Mouse (Mus musculus) ES-Bruce4 (cell line): ENCODE measurements around the gene Rnf207. TPM values are rescaled to one million over a fixed set of nuclear protein-coding genes. Genes with fewer than 3 reads are reported as not detected.

Experiments
- H3K27ac ChIP-seq: 2 replicates; pipeline ENCODE4 v1.5.1; 2012; ENCODE audit warnings: low read length, inconsistent platforms; ENCODE audit not compliant: insufficient read depth
- H3K27me3 ChIP-seq: 2 replicates; pipeline ENCODE4 v1.6.1; 2012; ENCODE audit warnings: mild to moderate bottlenecking, low read length, inconsistent platforms; ENCODE audit not compliant: control insufficient read depth, poor library complexity, insufficient read depth, severe bottlenecking
- H3K36me3 ChIP-seq: 2 replicates; pipeline ENCODE4 v1.6.1; 2012; ENCODE audit warnings: inconsistent platforms, mild to moderate bottlenecking, low read length, moderate library complexity; ENCODE audit not compliant: control insufficient read depth, poor library complexity, insufficient read depth, severe bottlenecking
- H3K4me1 ChIP-seq: one replicate; pipeline ENCODE4 v1.8.1; 2011; ENCODE audit warnings: low read length; ENCODE audit not compliant: control insufficient read depth, insufficient read depth
- H3K4me3 ChIP-seq: 2 replicates; pipeline ENCODE4 v1.5.1; 2011; ENCODE audit warnings: low read depth, mild to moderate bottlenecking, low read length
- H3K9ac ChIP-seq: 2 replicates; pipeline ENCODE4 v1.6.1; 2012; ENCODE audit warnings: low read depth, mild to moderate bottlenecking, inconsistent platforms; ENCODE audit not compliant: poor library complexity, severe bottlenecking
- H3K9me3 ChIP-seq: replicated peaks from 2 replicates; pipeline ENCODE4 v1.6.1; 2012; ENCODE audit warnings: mild to moderate bottlenecking, low read length, inconsistent platforms; ENCODE audit not compliant: control insufficient read depth, poor library complexity, insufficient read depth, severe bottlenecking
- CTCF ChIP-seq: IDR thresholded peaks from one replicate; pipeline ENCODE4 v1.8.1; 2011; ENCODE audit warnings: low read depth, low read length
- EP300 ChIP-seq: IDR thresholded peaks from 2 replicates; pipeline ENCODE4 v1.6.1; 2011; ENCODE audit warnings: low read depth, low read length; ENCODE audit not compliant: insufficient read depth
- POLR2A ChIP-seq: IDR thresholded peaks from one replicate; pipeline ENCODE4 v1.8.1; 2011; ENCODE audit warnings: low read length; ENCODE audit not compliant: insufficient read depth
- polyA plus RNA-seq: library from polyadenylated mRNA; stranded (reverse); fragments of >200 nt; gene quantifications from 2 replicates; pipeline ENCODE4 v1.2.4, GENCODE M21; 2011; ENCODE audit warnings: low read depth; ENCODE audit not compliant: missing spikeins, insufficient read depth, insufficient read length

Gene Rnf207
- polyA plus RNA-seq, 1 experiment = 4.2 TPM

- no peak overlapping the region for H3K27ac ChIP-seq
These were observed 32.6 kb downstream of the Rnf207 start for GRCm38 (mm10) chr4:152286183-152286582.

GRCm38 (mm10) chr4:152285505-152285904, 33.3 kb downstream of the Rnf207 start:
- Histone ChIP-seq H3K9me3 (no peaks in the 10 kb centered on the region), H3K27me3 (0 out of 2 replicates have a peak, but pooled peaks cover 2% of the 10 kb centered on the region), H3K4me3 (no peak overlapping the region), H3K27ac (no peak overlapping the region), H3K36me3 (no peaks in the 10 kb centered on the region), H3K9ac (no peak overlapping the region), H3K4me1 (peaks cover 5% of the 10 kb centered on the region)
- no peak for TF ChIP-seq EP300
- no peak for TF ChIP-seq POLR2A
- peak; percentile 73 for TF ChIP-seq CTCF

More at GRCm38 (mm10) chr4:152286183-152286582, 32.6 kb downstream of the Rnf207 start:
- Histone ChIP-seq H3K27me3 (0 out of 2 replicates have a peak, but pooled peaks cover 2% of the 10 kb centered on the region), H3K4me1 (peaks cover 8% of the 10 kb centered on the region), H3K36me3 (no peaks in the 10 kb centered on the region), H3K9ac (no peak overlapping the region), H3K9me3 (no peaks in the 10 kb centered on the region), H3K4me3 (peak overlapping the region; percentile 32)
- TF ChIP-seq POLR2A = no peak
- TF ChIP-seq CTCF = no peak
- TF ChIP-seq EP300 = no peak

- Histone ChIP-seq H3K4me1 (peaks cover 3% of the 10 kb centered on the region), H3K9ac (peak overlapping the region; percentile 7; the same call in 1 of the 2 replicates), H3K4me3 (peak overlapping the region; percentile 52), H3K36me3 (no peaks in the 10 kb centered on the region), H3K27me3 (0 out of 2 replicates have a peak, but pooled peaks cover 2% of the 10 kb centered on the region), H3K27ac (no peak overlapping the region), H3K9me3 (no peaks in the 10 kb centered on the region)
- 0 out of 2 replicates have a peak, but pooled peaks have one; percentile 12 for TF ChIP-seq EP300
- peak; percentile 77 for TF ChIP-seq CTCF
- TF ChIP-seq POLR2A = no peak
These were observed 35.4 kb downstream of the Rnf207 start for GRCm38 (mm10) chr4:152283186-152283950.

GRCm38 (mm10) chr4:152282721-152283120, 36.1 kb downstream of the Rnf207 start:
- H3K36me3 ChIP-seq = no peaks in the 10 kb centered on the region
- no peaks in the 10 kb centered on the region for H3K9me3 ChIP-seq
- H3K9ac ChIP-seq = peak overlapping the region; percentile 7; the same call in 1 of the 2 replicates
- H3K4me3 ChIP-seq = peak overlapping the region; percentile 15
- H3K27me3 ChIP-seq = 0 out of 2 replicates have a peak, but pooled peaks cover 2% of the 10 kb centered on the region
- H3K4me1 ChIP-seq = peaks cover 3% of the 10 kb centered on the region
- no peak overlapping the region for H3K27ac ChIP-seq
- TF ChIP-seq EP300 (no peak), POLR2A (no peak), CTCF (no peak)

- Histone ChIP-seq H3K4me3 (no peak overlapping the region), H3K27ac (no peak overlapping the region), H3K27me3 (0 out of 2 replicates have a peak, but pooled peaks cover 2% of the 10 kb centered on the region), H3K9ac (no peak overlapping the region), H3K36me3 (no peaks in the 10 kb centered on the region), H3K4me1 (peaks cover 2% of the 10 kb centered on the region), H3K9me3 (no peaks in the 10 kb centered on the region)
- TF ChIP-seq POLR2A (no peak), CTCF (no peak), EP300 (no peak)
These were observed 37.2 kb downstream of the Rnf207 start for GRCm38 (mm10) chr4:152281601-152282000.

GRCm38 (mm10) chr4:152278986-152279385, 39.8 kb downstream of the Rnf207 start:
- peaks cover 4% of the 10 kb centered on the region for H3K4me1 ChIP-seq
- H3K27ac ChIP-seq = no peak overlapping the region
- H3K9ac ChIP-seq = no peak overlapping the region
- no peak overlapping the region for H3K4me3 ChIP-seq
- H3K27me3 ChIP-seq = 0 out of 2 replicates have a peak, but pooled peaks cover 2% of the 10 kb centered on the region
- H3K9me3 ChIP-seq = no peaks in the 10 kb centered on the region
- no peaks in the 10 kb centered on the region for H3K36me3 ChIP-seq
- TF ChIP-seq POLR2A = no peak
- no peak for TF ChIP-seq EP300
- no peak for TF ChIP-seq CTCF
